Mouse (Mus musculus) thymus, postnatal 10 days (tissue): ENCODE results near the gene Neu1.
"Not testable (repeated sequence)": the region's sequence is repeated elsewhere in the genome, so short reads cannot be mapped to it uniquely, and the experiment has no call there.

Experiments used
- DNase-seq, 2 experiments: peaks; one replicate each; pipeline ENCODE4 v3.0.0; 2021; ENCODE audit warnings: low spot score in 2 of 2

Gene Neu1

DNA sequence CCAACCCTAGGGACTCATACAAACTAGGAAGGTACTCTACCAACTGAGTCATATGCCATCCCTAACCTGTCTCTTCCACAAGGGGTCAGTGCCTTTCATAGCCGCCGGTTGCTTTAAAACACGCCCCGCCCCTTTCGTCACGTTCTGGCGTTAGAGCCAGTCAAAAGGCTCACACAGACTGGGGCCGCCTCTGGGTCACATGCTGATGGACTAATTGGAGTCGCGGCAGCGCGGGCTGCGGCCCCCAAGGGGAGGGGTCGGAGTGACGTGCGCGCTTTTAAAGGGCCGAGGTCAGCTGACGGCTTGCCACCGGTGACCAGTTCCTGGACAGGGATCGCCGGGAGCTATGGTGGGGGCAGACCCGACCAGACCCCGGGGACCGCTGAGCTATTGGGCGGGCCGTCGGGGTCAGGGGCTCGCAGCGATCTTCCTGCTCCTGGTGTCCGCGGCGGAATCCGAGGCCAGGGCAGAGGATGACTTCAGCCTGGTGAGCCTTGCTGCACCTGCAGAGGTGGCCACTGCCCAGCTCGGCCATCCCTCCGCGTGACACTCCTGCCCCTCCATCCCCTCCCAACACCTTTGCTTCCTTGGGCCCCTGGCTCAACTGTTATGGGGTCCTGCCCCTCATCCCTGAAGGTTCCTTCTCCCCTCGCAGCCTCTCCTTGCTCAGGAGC is at the start of gene Neu1:
Neu1 (plus strand) TSS at position 193 of the 674 bp plus-strand sequence.
- peak; percentile 91 to 93 for DNase-seq

DNA sequence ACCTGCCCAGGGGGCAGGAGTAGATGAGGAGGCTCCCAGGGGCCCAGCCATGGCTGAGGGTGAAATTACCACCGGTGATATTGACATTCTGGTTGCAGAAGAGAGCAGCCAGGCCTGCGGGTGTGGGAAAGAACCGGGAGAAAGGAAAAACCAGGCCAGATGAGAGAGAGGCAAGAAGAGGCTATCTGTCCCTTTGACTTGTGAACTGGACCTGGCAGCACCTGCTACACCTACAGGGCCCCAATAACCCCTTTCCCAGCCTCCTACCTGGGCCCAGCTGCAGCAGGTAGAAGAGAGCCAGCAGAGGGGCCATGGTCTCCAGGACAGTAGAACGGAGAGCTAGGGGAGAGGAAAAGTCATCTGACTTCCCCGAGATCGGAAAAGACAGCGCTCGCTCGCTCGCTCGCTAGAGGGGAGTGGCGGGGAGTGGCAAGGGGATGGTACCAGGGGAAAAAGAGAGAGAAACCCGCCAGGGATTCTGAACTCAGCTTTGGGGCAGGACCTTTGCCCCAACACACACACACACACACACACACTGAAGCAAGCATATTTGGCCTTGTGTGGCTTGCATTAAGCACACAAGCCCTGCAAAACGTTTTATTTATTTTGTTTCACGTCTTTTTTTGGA is 49.3 kb upstream of the Neu1 start, which contains the start of gene Gm20547:
Gm20547 (minus strand) TSS at position 360 of the 628 bp plus-strand sequence.
- no peak for DNase-seq

GRCm38 (mm10) chr17:34883332-34883731 is 47.7 kb upstream of the Neu1 start:
- no peak for DNase-seq

DNA sequence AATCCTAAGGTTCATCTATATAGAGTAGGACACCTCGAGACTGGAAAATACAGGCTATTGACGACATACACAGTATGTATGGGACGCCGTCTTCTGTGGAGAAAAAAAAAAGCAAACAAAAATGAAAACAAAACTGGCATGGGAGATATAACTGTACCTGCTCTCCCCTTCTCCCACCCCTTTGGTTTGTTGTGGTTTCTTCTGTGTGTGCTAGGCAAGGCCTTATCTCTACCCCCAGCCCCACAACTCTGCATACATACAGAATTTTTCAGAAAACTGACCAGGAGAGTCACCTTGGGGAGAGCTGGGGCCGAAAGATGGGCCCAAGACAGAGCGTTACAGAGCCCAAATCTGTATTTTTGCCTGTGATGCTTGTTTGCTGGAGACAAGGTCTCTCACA is 46.3 kb upstream of the Neu1 start:
- no peak for DNase-seq

GRCm38 (mm10) chr17:34885615-34886014 is 45.4 kb upstream of the Neu1 start:
- DNase-seq = no peak

GRCm38 (mm10) chr17:34887942-34888341 is 43.1 kb upstream of the Neu1 start:
- no peak for DNase-seq

GRCm38 (mm10) chr17:34890074-34890743 is 40.8 kb upstream of the Neu1 start:
- DNase-seq = no peak

- no peak for DNase-seq
Observed at GRCm38 (mm10) chr17:34891377-34891776, 39.7 kb upstream of the Neu1 start.

- no peak for DNase-seq
Observed at GRCm38 (mm10) chr17:34893072-34893824, 37.8 kb upstream of the Neu1 start.

GRCm38 (mm10) chr17:34894074-34894597 is 36.9 kb upstream of the Neu1 start:
- peak; percentile 85 to 95 for DNase-seq

DNA sequence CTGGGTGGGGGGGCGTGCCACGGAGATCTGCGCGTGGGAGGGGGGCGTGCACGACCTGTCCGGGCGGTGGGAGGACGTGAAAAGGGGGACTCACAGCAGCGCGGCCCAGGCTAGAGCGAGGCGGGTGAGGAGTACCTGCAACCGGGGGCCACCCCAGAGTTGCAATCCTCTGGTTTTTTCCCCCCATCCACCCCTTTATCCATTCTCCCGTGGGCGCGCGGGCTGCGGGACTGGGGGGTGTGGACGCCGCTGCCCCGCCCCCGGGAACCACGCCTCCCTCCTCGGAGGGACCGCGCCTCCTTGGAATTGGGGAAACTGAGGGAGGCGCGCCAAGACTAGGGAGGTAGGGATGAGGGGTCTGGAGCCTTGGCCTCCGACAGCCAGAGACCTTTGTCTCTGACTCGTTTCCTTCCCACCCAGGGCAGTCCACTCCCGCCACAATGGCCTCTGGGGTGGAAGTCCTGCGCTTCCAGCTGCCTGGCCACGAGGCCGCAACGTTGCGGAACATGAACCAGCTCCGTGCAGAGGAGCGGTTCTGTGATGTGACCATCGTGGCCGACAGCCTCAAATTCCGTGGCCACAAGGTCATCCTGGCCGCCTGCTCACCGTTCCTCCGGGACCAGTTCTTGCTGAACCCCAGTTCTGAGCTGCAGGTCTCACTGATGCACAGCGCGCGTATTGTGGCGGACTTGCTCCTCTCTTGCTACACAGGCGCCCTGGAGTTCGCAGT is 36.1 kb upstream of the Neu1 start:
- peak; percentile 37 to 54 for DNase-seq

DNA sequence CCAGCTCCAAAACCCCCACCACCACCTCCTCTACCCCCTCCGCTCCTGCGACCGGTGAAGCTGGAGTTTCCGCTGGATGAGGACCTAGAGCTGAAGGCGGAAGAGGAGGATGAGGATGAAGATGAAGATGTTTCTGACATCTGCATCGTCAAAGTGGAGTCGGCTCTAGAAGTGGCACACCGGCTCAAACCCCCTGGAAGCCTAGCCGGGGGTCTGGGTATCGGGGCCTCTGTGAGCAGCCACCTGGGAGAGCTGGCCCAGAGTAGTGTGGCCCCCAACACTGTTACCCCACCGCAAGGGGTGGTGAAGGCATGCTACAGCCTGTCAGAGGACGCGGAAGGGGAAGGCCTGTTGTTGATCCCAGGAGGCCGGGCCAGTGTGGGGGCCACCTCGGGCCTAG is 35.3 kb upstream of the Neu1 start:
- peak in 1 of 2 experiments; percentile 14 for DNase-seq

- peak in 1 of 2 experiments; percentile 14 for DNase-seq
Observed at GRCm38 (mm10) chr17:34896366-34896765, 34.7 kb upstream of the Neu1 start.

DNA sequence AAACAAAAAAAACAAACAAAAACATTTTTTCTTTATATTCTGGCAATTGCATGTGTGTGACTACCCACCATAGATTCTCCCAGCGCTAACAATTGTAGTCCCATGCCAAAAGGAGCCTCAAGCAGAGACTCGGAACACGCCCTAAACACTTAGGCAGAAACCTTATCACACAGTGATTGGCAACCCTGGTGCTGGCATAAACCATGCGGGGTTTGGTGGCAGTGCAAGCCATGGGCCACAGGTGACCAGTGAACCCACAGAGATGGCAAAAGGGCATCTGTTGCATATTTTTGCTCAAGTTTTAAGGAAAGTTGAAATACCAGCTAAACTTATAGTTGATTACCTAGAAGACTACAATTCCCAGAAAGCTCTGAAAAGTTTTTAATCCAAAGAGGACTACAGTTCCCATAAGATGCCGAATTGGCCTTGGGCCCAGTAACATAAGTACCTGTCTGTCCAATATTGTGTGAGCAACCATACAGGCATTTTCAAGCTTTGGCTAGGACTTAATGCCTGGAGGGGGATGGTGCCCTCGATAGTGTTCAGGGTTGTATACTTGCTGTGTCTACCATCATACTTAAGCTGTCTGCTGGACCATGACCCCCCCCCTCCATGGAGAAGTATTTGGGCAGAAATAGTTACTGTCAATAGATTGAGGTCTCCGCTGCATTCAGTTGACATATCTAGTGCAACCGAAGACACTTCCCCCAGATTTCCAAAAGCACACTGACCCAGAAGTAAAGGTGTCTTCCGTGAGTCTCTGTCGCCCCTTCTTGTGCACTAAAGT is 33.5 kb upstream of the Neu1 start:
- DNase-seq = no peak

DNA sequence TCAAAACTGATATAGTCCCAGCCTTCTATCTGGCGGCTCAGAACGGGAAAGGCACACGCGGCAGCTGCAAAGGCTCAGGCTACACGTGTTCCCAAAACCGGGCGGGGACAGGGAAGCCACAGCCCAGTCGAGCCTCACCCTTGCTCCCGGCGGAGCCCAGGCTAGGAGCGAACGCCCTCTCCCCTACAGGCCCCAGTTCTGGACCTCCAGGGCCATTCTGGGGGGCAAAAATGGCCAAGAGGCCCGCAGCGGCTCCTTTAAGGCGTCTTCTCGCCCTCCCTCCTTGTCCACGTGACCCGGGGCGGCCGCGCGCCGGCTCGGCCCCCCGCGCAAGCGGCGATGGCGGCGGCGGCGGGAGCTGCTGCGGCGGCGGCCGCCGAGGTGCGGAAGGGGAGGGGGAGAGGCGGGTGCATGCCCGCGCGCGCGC is 32.9 kb upstream of the Neu1 start, which contains the start of the genes C2 and Ehmt2:
C2 (minus strand) TSS at position 106 of the 427 bp plus-strand sequence.
Ehmt2 (plus strand) TSS at position 310 of the 427 bp plus-strand sequence.
- peak; percentile 68 to 75 for DNase-seq

GRCm38 (mm10) chr17:34898706-34899052 is 32.4 kb upstream of the Neu1 start:
- no peak for DNase-seq

GRCm38 (mm10) chr17:34899053-34899889 is 31.8 kb upstream of the Neu1 start:
- peak; percentile 44 to 52 for DNase-seq

DNA sequence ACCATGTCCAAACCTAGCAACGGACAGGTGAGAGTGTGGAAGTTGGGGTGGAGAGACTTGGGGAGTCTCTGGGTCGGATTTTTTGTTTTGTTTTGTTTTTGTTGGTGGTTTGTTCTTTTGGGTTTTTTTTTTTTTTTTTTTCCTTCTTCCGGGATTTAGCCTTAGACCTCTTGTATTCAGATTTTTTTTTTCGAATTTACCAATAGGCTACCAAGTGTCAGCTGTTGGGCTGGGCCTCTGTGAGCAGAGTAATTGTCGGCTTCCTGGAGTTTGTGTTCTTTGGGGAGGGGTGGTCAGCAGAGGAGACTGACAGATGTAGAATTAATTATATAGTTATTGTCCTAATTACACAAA is 31.2 kb upstream of the Neu1 start:
- DNase-seq = no peak

DNA sequence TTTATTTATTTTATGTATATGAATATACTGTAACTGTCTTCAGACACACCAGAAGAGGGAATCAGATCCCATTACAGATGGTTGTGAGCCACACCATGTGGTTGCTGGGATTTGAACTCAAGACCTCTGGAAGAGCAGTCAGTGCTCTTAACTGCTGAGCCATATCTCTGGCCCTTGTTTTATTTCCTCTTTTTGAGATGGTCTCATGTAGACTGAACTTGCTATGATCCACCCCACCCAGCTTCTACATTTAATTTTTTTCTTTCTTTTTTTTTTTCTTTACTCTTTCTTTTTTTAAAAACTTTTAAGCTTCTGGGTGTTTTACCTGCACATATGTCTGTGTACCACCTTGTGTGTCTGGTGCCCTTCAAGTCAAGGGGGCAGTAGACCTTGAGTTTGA is 30.2 kb upstream of the Neu1 start:
- DNase-seq = not testable (repeated sequence)
